Mouse (Mus musculus) gastrocnemius, postnatal 36 days (tissue): ENCODE data around the gene Olfr1199. TPM values are rescaled to one million over a fixed set of nuclear protein-coding genes. Genes with fewer than 3 reads are reported as not detected.

ENCODE experiments used
- DNase-seq, 2 experiments: peaks; one replicate each; pipeline ENCODE4 v3.0.0; 2022
- intact Hi-C: fragments of 180-260 bp; cut with DNase I; formaldehyde crosslinking; loops from one replicate; pipeline ENCODE4 v1.15.1; 2025
- long read RNA-seq, 2 experiments: library from polyadenylated mRNA; stranded (forward); transcript quantifications; one replicate each; pipeline ENCODE4 v2.0.0; 2021
- total RNA-seq, 2 experiments: library from RNA; stranded (reverse); gene quantifications; 2 replicates each; pipeline ENCODE4 v1.2.3; 2021

Gene Olfr1199
- not detected for total RNA-seq
- long read RNA-seq, experiment 1 = 0 reads
- long read RNA-seq, experiment 2 = 0 reads

- intact Hi-C loops = no loop called here
- no peak for DNase-seq
Observed at GRCm38 (mm10) chr2:88760369-88760768, at the start of gene Olfr1199. Gene Olfr1199, minus strand, starts transcription at chr2:88760469.

DNA sequence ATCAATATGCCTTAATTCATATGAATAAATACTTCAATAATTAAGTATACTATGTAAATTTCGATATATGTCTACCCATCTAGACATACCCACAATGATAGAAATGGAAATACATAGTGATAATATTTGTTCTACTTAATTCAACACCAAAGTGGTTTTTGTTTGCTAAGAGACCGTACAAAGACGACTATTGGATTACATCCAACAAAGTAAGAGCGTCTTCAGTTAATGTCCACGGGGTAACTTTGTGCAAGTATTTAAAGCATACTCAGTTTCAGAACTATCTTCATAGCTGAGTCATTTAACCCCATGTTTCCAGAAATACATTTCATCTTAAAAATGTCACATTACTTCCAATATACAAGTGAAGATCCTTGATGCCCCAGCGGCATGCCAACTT, 32.5 kb upstream of the Olfr1199 start, which contains the start of gene Olfr1201:
Olfr1201 (plus strand) TSS at position 301 of the 400 bp plus-strand sequence.
- DNase-seq = no peak
- intact Hi-C loops = no loop called here

DNA sequence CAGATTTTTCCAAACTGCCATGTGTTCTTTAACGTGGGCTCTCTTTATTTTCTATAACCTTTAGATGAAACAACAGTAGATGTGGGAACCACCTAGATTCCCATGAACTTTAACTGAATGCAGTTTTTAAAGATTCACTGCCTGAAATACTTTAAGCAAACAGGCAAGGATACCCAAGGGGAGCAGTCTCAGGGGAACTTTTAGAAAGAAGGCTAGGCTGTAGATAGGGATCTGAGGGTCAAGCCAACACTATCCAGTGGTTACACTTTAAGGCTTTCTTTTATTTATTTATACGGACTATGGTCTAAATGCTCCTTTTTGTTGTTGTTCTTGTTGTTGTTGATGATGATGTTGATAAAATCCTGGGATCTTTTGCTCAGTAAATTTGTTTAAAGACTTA, 10.1 kb upstream of the Olfr1199 start, which contains the start of gene Olfr1200:
Olfr1200 (minus strand) TSS at position 101 of the 400 bp plus-strand sequence.
- DNase-seq = no peak
- intact Hi-C loops = no loop called here

DNA sequence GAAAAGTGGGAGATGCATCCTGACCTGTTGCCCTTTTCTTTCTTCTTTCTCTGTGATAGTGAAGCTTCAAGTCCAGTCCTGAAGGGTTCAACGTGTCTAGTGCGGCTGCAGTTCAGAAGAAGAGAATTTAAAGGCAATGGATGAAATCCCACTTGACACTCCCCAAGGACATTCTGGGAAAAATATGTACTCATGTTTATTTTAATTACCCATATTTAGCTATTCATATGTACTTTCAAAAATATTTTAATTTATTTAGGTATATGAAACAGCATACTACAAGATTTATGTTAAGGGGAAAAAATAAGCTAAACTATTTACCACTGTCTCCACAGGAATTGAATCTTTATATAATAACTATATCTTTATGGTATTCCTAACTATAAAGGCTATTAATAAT, 9.0 kb downstream of the Olfr1199 start, which contains the start of gene Olfr1198:
Olfr1198 (minus strand) TSS at position 101 of the 400 bp plus-strand sequence.
- no peak for DNase-seq
- intact Hi-C loops = no loop called here

DNA sequence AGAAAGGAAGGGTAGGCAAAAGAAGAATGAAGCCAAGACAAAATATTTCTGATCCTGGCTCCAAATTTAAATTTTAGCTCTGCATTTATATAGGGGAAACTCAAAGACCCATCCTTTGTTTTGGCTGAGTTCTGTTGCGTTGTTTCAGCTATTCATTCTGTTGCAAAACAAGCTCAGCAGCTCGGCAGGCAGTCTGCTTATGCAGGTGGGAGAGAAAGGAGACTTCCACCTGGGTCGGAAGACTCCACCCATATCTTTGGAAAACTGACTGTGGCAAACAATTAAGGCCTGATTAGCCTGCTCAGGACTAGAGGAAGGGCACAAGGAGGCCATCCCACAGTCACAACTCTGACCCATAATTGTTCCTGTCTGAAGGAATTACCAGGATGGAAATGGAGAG, 16.9 kb downstream of the Olfr1199 start:
- intact Hi-C loops = no loop called here
- no peak for DNase-seq

GRCm38 (mm10) chr2:88732266-88732665, 28.0 kb downstream of the Olfr1199 start, which contains the start of gene Olfr1197:
Gene Olfr1197, minus strand, starts transcription at chr2:88732366.
- DNase-seq = no peak
- intact Hi-C loops = no loop called here

DNA sequence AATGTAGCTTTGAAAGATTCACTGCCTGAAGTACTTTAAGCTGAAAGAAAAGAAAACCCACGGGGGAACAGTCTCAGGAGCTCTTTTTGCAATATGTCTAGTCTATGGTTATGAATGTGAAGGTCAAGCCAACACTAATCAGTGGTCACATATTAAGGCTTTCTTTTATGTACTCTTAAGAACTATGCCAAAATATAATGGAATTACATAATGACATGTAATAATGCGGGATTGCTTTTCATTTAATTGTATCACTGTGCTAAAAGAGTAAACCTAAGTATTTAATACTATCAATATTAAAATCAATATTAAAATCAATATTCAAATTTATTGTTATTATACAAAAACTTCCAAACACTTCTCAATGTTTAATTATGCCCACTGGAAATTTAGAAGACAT, 55.8 kb downstream of the Olfr1199 start, which contains the start of gene Olfr1196:
Olfr1196 (minus strand) TSS at position 101 of the 400 bp plus-strand sequence.
- no peak for DNase-seq
- intact Hi-C loops = no loop called here

Other genes with a start within 250 kb of the Olfr1199 start
- not detected for gene Olfr1186, start 241.9 kb downstream of the Olfr1199 start, total RNA-seq
- gene Olfr1188, start 203.5 kb downstream of the Olfr1199 start, total RNA-seq = not detected
- not detected for gene Olfr1189, start 174.0 kb downstream of the Olfr1199 start, total RNA-seq
- not detected for gene Olfr1191-ps1, start 119.9 kb downstream of the Olfr1199 start, total RNA-seq
- not detected for gene Olfr1192-ps1, start 112.0 kb downstream of the Olfr1199 start, total RNA-seq
- not detected for gene Olfr1193, start 84.8 kb downstream of the Olfr1199 start, total RNA-seq
- gene Olfr1195, start 71.3 kb downstream of the Olfr1199 start, total RNA-seq = not detected
- gene Olfr1196, start 55.9 kb downstream of the Olfr1199 start, total RNA-seq = not detected
- gene Olfr1197, start 28.1 kb downstream of the Olfr1199 start, total RNA-seq = not detected
- not detected for gene Olfr1198, start 9.1 kb downstream of the Olfr1199 start, total RNA-seq
- not detected for gene Olfr1200, start 10.0 kb upstream of the Olfr1199 start, total RNA-seq
- not detected for gene Olfr1201, start 32.6 kb upstream of the Olfr1199 start, total RNA-seq
- not detected for gene Olfr1202, start 54.0 kb upstream of the Olfr1199 start, total RNA-seq
- gene Olfr1205, start 69.3 kb upstream of the Olfr1199 start, total RNA-seq = not detected
- gene Olfr1204, start 88.8 kb upstream of the Olfr1199 start, total RNA-seq = not detected
- gene Olfr1206, start 102.8 kb upstream of the Olfr1199 start, total RNA-seq = not detected
- gene Olfr1208, start 141.8 kb upstream of the Olfr1199 start, total RNA-seq = not detected
- gene Olfr1209, start 154.7 kb upstream of the Olfr1199 start, total RNA-seq = not detected
- gene Olfr1211, start 177.6 kb upstream of the Olfr1199 start, total RNA-seq = not detected
- gene Olfr1212, start 193.5 kb upstream of the Olfr1199 start, total RNA-seq = not detected
- gene Gm13762, start 219.8 kb upstream of the Olfr1199 start, total RNA-seq = not detected
- gene Olfr1214, start 232.2 kb upstream of the Olfr1199 start, total RNA-seq = not detected
- gene Olfr1215, start 246.5 kb upstream of the Olfr1199 start, total RNA-seq = not detected